Mouse (Mus musculus) cerebellum, adult 2 months (tissue): ENCODE measurements around the gene Eef2. TPM values are rescaled to one million over a fixed set of nuclear protein-coding genes. Genes with fewer than 3 reads are reported as not detected.

Source experiments
- DNase-seq, 2 experiments: peaks; one replicate each; pipeline ENCODE4 v3.0.0; 2021
- H3K27ac ChIP-seq: fragments of 200-500 bp; 2 replicates; pipeline ENCODE4 v1.5.1; 2012; ENCODE audit warnings: low read length, control low read depth, inconsistent platforms; ENCODE audit not compliant: insufficient read depth
- H3K27me3 ChIP-seq: fragments of 200-500 bp; 2 replicates; pipeline ENCODE4 v1.6.1; 2012; ENCODE audit warnings: inconsistent platforms, mild to moderate bottlenecking, low read length, moderate library complexity; ENCODE audit not compliant: control insufficient read depth, insufficient read depth
- H3K4me1 ChIP-seq: fragments of 200-500 bp; 2 replicates; pipeline ENCODE4 v1.6.1; 2011; ENCODE audit warnings: low read length; ENCODE audit not compliant: control insufficient read depth, insufficient read depth
- H3K4me3 ChIP-seq: fragments of 200-500 bp; replicated peaks from 2 replicates; pipeline ENCODE3; 2011; ENCODE audit warnings: mild to moderate bottlenecking, low read depth, low read length, control low read depth; ENCODE audit not compliant: insufficient read depth
- CTCF ChIP-seq: fragments of 200-500 bp; IDR thresholded peaks from 2 replicates; pipeline ENCODE4 v1.5.1; 2011; ENCODE audit warnings: low read depth, mild to moderate bottlenecking, control low read depth, low read length, moderate library complexity, borderline replicate concordance; ENCODE audit not compliant: insufficient read depth
- POLR2A ChIP-seq: fragments of 200-500 bp; IDR thresholded peaks from 2 replicates; pipeline ENCODE4 v1.6.1; 2011; ENCODE audit warnings: low read length, control low read depth, borderline replicate concordance; ENCODE audit not compliant: insufficient read depth
- WGBS: fragments of 180-500 bp; shearing (Covaris S2); methylation state at CpG from one replicate; pipeline ENCODE4 v1.1.7; 2018; 5-methylcytosine and 5-hydroxymethylcytosine counted together
- polyA plus RNA-seq: library from polyadenylated mRNA; depleted of rRNA; stranded (reverse); fragments of >200 nt; gene quantifications from 2 replicates; pipeline ENCODE4 v1.2.3, GENCODE M21; 2012

The Eef2 gene
- polyA plus RNA-seq, 1 experiment = 1,163 TPM

DNA sequence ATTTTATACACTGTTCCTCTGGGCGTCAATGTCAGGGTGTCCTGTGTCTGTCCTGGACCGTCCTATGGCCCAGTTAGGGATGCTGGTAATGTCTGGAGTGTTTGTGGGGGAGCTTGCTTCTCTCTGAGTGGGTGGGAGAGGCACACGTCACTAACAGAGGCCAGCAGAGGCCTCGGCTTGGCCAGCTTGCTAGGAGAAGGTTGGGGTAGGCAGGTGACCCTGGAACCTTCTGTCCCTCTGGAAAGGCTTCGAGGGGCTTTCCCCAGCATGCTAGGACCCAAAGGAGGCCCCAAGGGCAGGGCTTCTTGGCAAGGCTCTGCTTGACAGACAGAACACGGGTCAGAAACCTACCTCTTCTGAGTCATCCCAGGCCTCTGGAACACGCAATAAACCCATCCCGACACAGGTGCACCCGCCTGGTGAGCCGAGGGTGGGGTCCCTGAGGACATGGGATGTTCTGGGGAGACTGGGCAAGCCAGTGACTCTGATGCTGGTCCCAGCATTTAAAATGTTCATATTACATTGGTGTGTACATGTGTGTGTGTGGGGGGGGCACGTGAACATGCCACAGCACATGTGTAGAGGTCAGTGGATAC, 20.1 kb downstream of the Eef2 start:
- Histone ChIP-seq H3K4me3 (no peak overlapping the region), H3K27ac (no peak overlapping the region), H3K27me3 (no peaks in the 10 kb centered on the region), H3K4me1 (peaks cover 5% of the 10 kb centered on the region)
- TF ChIP-seq POLR2A = no peak
- WGBS = 68% methylated on average over 11 of the region's 11 CpGs
- DNase-seq = no peak

DNA sequence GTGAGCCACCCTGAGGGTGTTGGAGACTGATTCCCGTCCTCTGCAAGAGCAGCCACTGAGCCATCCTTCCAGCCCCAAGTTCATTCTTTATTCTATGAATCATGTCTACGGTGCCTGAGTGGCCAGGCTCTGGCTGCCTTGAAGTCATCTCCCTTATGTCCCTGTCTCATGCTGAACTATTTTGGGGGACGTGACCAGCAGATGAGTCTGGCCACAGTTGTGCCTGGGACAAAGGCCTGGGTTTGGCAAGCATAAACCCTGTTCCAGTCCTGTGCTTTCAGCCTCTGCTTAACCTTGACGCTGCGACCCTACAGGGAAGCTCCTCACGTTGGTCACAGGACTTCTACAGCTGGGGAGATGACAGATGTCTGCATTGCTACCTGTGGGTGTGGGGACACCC, 20.9 kb downstream of the Eef2 start:
- peaks cover 5% of the 10 kb centered on the region for H3K4me1 ChIP-seq
- H3K27me3 ChIP-seq = no peaks in the 10 kb centered on the region
- TF ChIP-seq POLR2A = no peak
- no peak for TF ChIP-seq CTCF
- DNase-seq = no peak
- no peak overlapping the region for H3K27ac ChIP-seq
- H3K4me3 ChIP-seq = no peak overlapping the region
- WGBS = 48% methylated on average over 6 of the region's 6 CpGs

DNA sequence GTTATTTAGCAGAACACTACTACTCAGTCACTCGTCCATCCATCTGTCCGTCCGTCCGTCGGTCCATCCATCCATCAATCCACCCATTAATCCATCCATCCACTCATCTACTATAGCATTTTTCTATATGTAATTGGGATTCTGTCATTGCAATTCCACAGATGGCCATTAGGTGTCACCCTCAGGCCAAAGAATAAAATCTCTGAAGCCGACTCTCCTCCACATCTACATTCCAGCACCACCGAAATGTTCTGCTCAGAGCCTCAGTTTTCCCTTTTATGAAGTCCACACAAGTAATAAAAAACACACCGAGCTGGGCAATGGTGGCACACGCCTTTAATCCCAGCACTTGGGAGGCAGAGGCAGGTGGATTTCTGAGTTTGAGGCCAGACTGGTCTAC, 21.8 kb downstream of the Eef2 start:
- peak in 1 of 2 experiments; percentile 72 for DNase-seq
- H3K27me3 ChIP-seq = no peaks in the 10 kb centered on the region
- H3K4me1 ChIP-seq = peaks cover 5% of the 10 kb centered on the region
- H3K4me3 ChIP-seq = no peak overlapping the region
- TF ChIP-seq CTCF = peak; percentile 70; the same call in 1 of the 2 replicates
- TF ChIP-seq POLR2A = no peak
- H3K27ac ChIP-seq = no peak overlapping the region
- 1% methylated on average over 9 of the region's 9 CpGs for WGBS

DNA sequence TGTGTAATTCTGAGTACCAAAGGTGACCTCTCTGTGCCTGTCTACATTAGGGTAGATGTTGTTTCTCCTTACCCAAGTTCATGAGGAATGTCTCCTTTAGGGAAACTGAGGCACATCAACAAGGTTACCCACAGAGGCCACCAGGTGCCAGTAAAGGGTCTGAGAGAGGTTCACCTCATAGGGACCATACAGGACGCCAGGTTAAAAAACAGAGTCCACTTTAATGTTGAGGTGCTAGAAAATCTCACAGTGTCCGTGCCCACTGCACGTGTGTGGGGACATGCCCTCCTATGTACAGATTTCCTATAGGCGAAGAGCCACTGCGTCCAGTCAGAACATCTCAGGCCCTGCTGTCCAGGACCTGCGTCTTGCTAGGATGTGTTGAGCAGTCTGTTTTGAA, 22.6 kb downstream of the Eef2 start:
- H3K27ac ChIP-seq = no peak overlapping the region
- TF ChIP-seq POLR2A = no peak
- no peak for TF ChIP-seq CTCF
- no peaks in the 10 kb centered on the region for H3K27me3 ChIP-seq
- no peak for DNase-seq
- peaks cover 5% of the 10 kb centered on the region for H3K4me1 ChIP-seq
- 86% methylated on average over 6 of the region's 6 CpGs for WGBS
- H3K4me3 ChIP-seq = no peak overlapping the region

DNA sequence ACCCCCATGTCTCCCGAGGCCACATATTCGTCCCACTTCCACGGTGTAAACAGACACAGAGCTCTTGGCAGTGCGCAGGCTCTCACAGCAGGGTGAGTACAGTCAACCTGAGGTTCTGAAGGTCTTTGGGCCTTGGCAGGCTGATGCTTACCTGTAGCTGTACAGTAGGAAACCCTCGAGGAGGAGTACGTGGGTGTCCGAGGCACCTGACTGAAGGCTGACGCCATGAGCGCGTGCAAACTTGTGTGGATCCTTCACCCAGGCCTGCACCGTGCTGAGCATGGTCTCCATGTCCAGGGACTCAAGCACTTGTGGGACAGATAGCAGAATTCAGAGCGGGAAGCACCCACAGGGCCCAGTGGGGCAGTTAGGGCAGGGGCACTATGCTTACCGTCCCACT, 23.7 kb downstream of the Eef2 start:
- H3K27ac ChIP-seq = no peak overlapping the region
- no peak overlapping the region for H3K4me3 ChIP-seq
- H3K27me3 ChIP-seq = no peaks in the 10 kb centered on the region
- no peaks in the 10 kb centered on the region for H3K4me1 ChIP-seq
- WGBS = 82% methylated on average over 13 of the region's 13 CpGs
- DNase-seq = no peak
- no peak for TF ChIP-seq POLR2A
- TF ChIP-seq CTCF = no peak

DNA sequence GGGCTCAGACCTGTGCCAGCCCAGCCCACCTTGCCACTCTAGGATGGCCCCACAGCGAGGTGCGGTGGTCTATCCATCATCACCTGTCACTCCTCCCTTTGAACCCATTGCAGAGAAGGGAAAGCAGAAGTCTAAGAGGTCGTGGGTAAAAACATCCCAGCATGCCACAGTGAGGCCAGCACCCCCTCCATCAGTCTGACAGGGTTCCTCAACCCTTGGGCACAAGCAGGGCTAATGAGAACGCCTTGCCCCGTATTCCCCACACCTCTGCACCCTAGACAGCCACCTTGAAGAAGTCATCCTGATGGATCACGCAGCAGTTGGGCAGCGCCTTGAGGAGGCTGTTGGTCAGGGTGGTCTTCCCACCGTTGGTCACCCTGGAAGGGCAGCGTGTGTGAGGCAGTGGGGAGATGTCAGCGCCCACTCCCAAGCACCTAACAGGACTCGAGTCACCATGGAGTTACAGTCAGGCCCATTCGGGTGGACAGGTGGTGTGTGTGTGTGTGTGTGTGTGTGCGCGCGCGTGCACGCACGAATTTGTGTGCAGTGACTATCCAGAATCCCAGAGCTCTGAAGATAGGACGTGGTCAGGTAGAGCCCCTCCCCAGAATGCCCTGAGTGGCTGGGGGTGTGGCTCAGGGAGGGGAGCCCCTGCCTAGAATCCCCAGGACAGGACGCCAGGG, 24.3 kb downstream of the Eef2 start:
- Histone ChIP-seq H3K4me1 (no peaks in the 10 kb centered on the region), H3K4me3 (no peak overlapping the region), H3K27ac (no peak overlapping the region), H3K27me3 (no peaks in the 10 kb centered on the region)
- WGBS = 81% methylated on average over 20 of the region's 20 CpGs
- no peak for DNase-seq
- no peak for TF ChIP-seq CTCF
- no peak for TF ChIP-seq POLR2A

DNA sequence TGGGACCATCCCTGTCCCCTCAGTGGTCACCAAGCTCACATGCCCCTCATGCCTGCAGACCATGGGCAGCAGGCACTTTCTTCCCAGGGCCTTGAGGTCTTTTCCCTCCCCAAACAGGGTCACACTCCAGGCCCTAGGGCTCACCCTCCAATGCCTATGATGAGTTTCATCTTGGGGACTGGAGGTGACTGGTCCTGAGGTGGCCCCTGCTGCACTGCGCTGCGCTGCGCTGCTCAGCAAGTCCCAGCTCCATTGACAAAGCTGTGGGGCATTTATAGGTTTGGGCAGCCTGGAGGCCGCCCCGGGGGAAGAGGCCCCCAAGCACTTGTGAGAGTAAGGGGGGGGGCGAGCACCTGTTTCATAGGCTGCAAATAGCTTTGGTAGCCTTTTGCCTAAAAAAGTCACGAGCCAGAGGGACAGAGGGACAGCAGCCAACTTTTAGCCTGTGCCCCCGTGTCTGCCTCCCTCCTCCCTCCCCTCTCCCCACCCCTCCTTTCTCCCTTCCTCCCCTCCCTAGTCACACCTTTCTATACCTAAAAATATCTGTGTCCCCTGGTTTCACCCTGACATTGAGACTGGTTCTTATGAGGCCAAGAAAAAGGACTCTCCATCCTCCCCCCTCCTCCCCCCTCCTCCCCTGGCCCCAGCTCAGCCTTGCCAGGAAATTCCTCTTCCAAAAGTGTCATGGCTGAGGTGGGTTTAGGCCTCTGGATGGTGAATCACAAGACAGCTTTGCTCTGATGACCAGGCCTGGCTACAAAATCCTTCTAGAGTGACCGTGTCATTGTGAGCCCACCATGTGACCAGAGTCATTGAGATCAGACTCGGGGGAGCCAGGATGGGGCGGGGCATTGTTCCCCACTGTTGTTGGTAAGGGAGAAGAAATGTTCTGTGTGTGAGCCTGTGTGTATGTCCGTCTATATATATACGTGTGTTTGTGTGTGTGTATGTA, 25.7 kb downstream of the Eef2 start, which contains the start of gene Nmrk2:
TSS of gene Nmrk2 (minus strand) at position 245 of the 952 bp plus-strand sequence.
- H3K27ac ChIP-seq = no peak within 1 kb of the TSS
- no peak for DNase-seq
- no peaks in the 10 kb centered on the region for H3K4me1 ChIP-seq
- no peak within 1 kb of the TSS for H3K4me3 ChIP-seq
- no peak for TF ChIP-seq POLR2A
- TF ChIP-seq CTCF = no peak
- 49% methylated on average over 13 of the region's 13 CpGs for WGBS
- no peaks in the 10 kb centered on the region for H3K27me3 ChIP-seq
